9 mouse cellular contexts compared by ENCODE assay signal in genomic region chr5:127243611-127244010, GRCm38 (mm10). TPM values are rescaled to one million over a fixed set of nuclear protein-coding genes. Genes with fewer than 3 reads are reported as not detected.
DNase-seq lines count a peak whose midpoint lies in the region; ATAC-seq and TF ChIP-seq lines count a peak whose summit lies in the region.
"Had no signal": no experiment of that assay in that cellular context is flagged by ENCODE, and none has a peak within 500 bp of the region (broad histone marks: within the 10 kb centered on the region; RNA-seq: fewer than 3 reads in every experiment).

No protein-coding gene starts in this region.

- H3K4me1 ChIP-seq in lung, postnatal 0 days (ENCODE audit: insufficient read depth, low read depth, low read length) = peaks cover 6% of the 10 kb centered on the region; the same call in 1 of the 2 replicates
- peaks cover 20% of the 10 kb centered on the region for H3K4me1 ChIP-seq in intestine, embryonic 15.5 days (replicated peaks)

- H3K27ac ChIP-seq in lung, postnatal 0 days (ENCODE audit: low read length) = no peak overlapping the region
- H3K27ac ChIP-seq in intestine, embryonic 15.5 days = no peak overlapping the region

- WGBS in lung, postnatal 0 days = 12% methylated on average over 13 of the region's 13 CpGs
- 6% methylated on average over 13 of the region's 13 CpGs for WGBS in intestine, embryonic 15.5 days

- DNase-seq in cerebellum, adult 11 months = peak; percentile 52
- DNase-seq in cerebellum, postnatal 4 days (ENCODE audit: low spot score in 2 of 2) = no peak
- peak; percentile 7 for DNase-seq in lung, postnatal 0 days (ENCODE audit: low spot score)
- no peak for DNase-seq in lung, adult 18-20 months
- peak; percentile 22 for DNase-seq in retina, postnatal 1 day
- DNase-seq in left cerebral cortex, adult 11 months (ENCODE audit: low spot score) = no peak
- no peak for DNase-seq in frontal cortex, postnatal 25 days (ENCODE audit: low spot score in 2 of 2)

- H3K27me3 ChIP-seq in lung, postnatal 0 days (replicated peaks; ENCODE audit: insufficient read depth, low read length) = no peaks in the 10 kb centered on the region
- H3K27me3 ChIP-seq in intestine, embryonic 15.5 days (replicated peaks) = peaks cover 48% of the 10 kb centered on the region

- peak overlapping the region; percentile 76 for H3K4me2 ChIP-seq in lung, postnatal 0 days (replicated peaks; ENCODE audit: low read depth, low read length)
- H3K4me2 ChIP-seq in intestine, embryonic 15.5 days (replicated peaks) = peak overlapping the region; percentile 97

- H3K36me3 ChIP-seq in lung, postnatal 0 days (ENCODE audit: insufficient read depth, low read length) = no peaks in the 10 kb centered on the region
- no peaks in the 10 kb centered on the region for H3K36me3 ChIP-seq in intestine, embryonic 15.5 days

- TF ChIP-seq EP300 in lung, postnatal 0 days (IDR thresholded peaks at IDR 0.05) = no peak

- H3K9ac ChIP-seq in lung, postnatal 0 days (replicated peaks; ENCODE audit: low read depth) = peak overlapping the region; percentile 36; the same call in 1 of the 2 replicates
- no peak overlapping the region for H3K9ac ChIP-seq in intestine, embryonic 15.5 days

- no peaks in the 10 kb centered on the region for H3K9me3 ChIP-seq in lung, postnatal 0 days (ENCODE audit: low read length)
- no peaks in the 10 kb centered on the region for H3K9me3 ChIP-seq in intestine, embryonic 15.5 days

- H3K4me3 ChIP-seq in lung, postnatal 0 days (ENCODE audit: low read depth, low read length) = peak overlapping the region; percentile 53
- peak overlapping the region; percentile 60; the same call in 1 of the 2 replicates for H3K4me3 ChIP-seq in intestine, embryonic 15.5 days (replicated peaks)

- ATAC-seq in lung, postnatal 0 days = no peak
- ATAC-seq in intestine, embryonic 15.5 days = no peak

- no peak for TF ChIP-seq CTCF in lung, postnatal 0 days (IDR thresholded peaks at IDR 0.05)

RNA-seq across cellular contexts. Expression of gene Tmem132c, which starts 2.0 kb away (rescaled TPM):
- polyA plus RNA-seq in lung, postnatal 0 days (2015; fragmentation: Nextera tagmentation; extraction: Ambion mirVana) = 11.1 and 11.8 TPM in 2 replicates
- 0.56 and 0.70 TPM in 2 replicates for polyA plus RNA-seq in intestine, embryonic 15.5 days (2015; fragmentation: Nextera tagmentation; extraction: Ambion mirVana)
- polyA plus RNA-seq: liver, adult 2 months had no signal

Comparison
In these comparisons a context has a peak if more than half of its experiments do, and no peak if none do; other contexts are left out.
1. DNase-seq: peak in cerebellum, adult 11 months (single experiment), lung, postnatal 0 days (single experiment) and retina, postnatal 1 day (single experiment); none in cerebellum, postnatal 4 days (0 of 2), lung, adult 18-20 months (0 of 2), left cerebral cortex, adult 11 months (single experiment) and frontal cortex, postnatal 25 days (0 of 2).